Mouse (Mus musculus): Measurements from ENCODE around the gene Slc25a34. TPM values are rescaled to one million over a fixed set of nuclear protein-coding genes. Genes with fewer than 3 reads are reported as not detected.
A peak's percentile ranks its signal among the peaks of the same experiment; 100 is the strongest.

Slc25a34 gene
- polyA plus RNA-seq, 1 experiment from 2014 or later = not detected

GRCm38 (mm10) chr4:141602523-141603223 is 20.9 kb downstream of the Slc25a34 start:
- no peaks in the 10 kb centered on the region for H3K9me3 ChIP-seq (replicated peaks; ENCODE audit: control insufficient read depth, low read length)
- 91% methylated on average over 11 of the region's 11 CpGs for WGBS

GRCm38 (mm10) chr4:141601148-141601862 is 22.3 kb downstream of the Slc25a34 start:
- 0 out of 2 replicates have a peak, but pooled peaks cover 3% of the 10 kb centered on the region for H3K4me1 ChIP-seq (ENCODE audit: control insufficient read depth, insufficient read depth, low read length)
- no peak overlapping the region for H3K4me2 ChIP-seq (ENCODE audit: low read length)
- ATAC-seq (no peak), DNase-seq (ENCODE audit: low spot score) (no peak)
- WGBS = 66% methylated on average over 12 of the region's 12 CpGs
- no peak overlapping the region for H3K27ac ChIP-seq (ENCODE audit: low read depth, low read length)
- peaks cover 15% of the 10 kb centered on the region; the same call in 1 of the 2 replicates for H3K27me3 ChIP-seq (replicated peaks; ENCODE audit: control insufficient read depth, insufficient read depth, low read length)
- H3K9me3 ChIP-seq (replicated peaks; ENCODE audit: control insufficient read depth, low read length) = no peaks in the 10 kb centered on the region
- no peak overlapping the region for H3K4me3 ChIP-seq (ENCODE audit: low read depth, low read length)
- no peaks in the 10 kb centered on the region for H3K36me3 ChIP-seq (ENCODE audit: control insufficient read depth, insufficient read depth, low read length)
- H3K9ac ChIP-seq (ENCODE audit: low read length) = no peak overlapping the region

More at GRCm38 (mm10) chr4:141602523-141603223, 20.9 kb downstream of the Slc25a34 start:
- Histone ChIP-seq H3K27ac (ENCODE audit: low read depth, low read length) (no peak overlapping the region), H3K9ac (ENCODE audit: low read length) (no peak overlapping the region), H3K27me3 (replicated peaks; ENCODE audit: control insufficient read depth, insufficient read depth, low read length) (peaks cover 15% of the 10 kb centered on the region; the same call in 1 of the 2 replicates), H3K36me3 (ENCODE audit: control insufficient read depth, insufficient read depth, low read length) (no peaks in the 10 kb centered on the region), H3K4me3 (ENCODE audit: low read depth, low read length) (no peak overlapping the region), H3K4me1 (ENCODE audit: control insufficient read depth, insufficient read depth, low read length) (0 out of 2 replicates have a peak, but pooled peaks cover 3% of the 10 kb centered on the region), H3K4me2 (ENCODE audit: low read length) (no peak overlapping the region)
- DNase-seq (ENCODE audit: low spot score) (no peak), ATAC-seq (no peak)

- ATAC-seq (0 out of 2 replicates have a peak, but pooled peaks have one; percentile 27), DNase-seq (ENCODE audit: low spot score) (no peak)
- Histone ChIP-seq H3K27ac (ENCODE audit: low read depth, low read length) (no peak overlapping the region), H3K27me3 (replicated peaks; ENCODE audit: control insufficient read depth, insufficient read depth, low read length) (peaks cover 15% of the 10 kb centered on the region; the same call in 1 of the 2 replicates), H3K36me3 (ENCODE audit: control insufficient read depth, insufficient read depth, low read length) (no peaks in the 10 kb centered on the region), H3K4me3 (ENCODE audit: low read depth, low read length) (no peak overlapping the region), H3K4me1 (ENCODE audit: control insufficient read depth, insufficient read depth, low read length) (0 out of 2 replicates have a peak, but pooled peaks cover 3% of the 10 kb centered on the region), H3K4me2 (ENCODE audit: low read length) (peak overlapping the region; percentile 67), H3K9ac (ENCODE audit: low read length) (no peak overlapping the region), H3K9me3 (replicated peaks; ENCODE audit: control insufficient read depth, low read length) (no peaks in the 10 kb centered on the region)
- WGBS = 23% methylated on average over 6 of the region's 6 CpGs
These were observed 23.3 kb downstream of the Slc25a34 start for GRCm38 (mm10) chr4:141600364-141600763.

GRCm38 (mm10) chr4:141599251-141600141 is 24.1 kb downstream of the Slc25a34 start:
- H3K36me3 ChIP-seq (ENCODE audit: control insufficient read depth, insufficient read depth, low read length) = no peaks in the 10 kb centered on the region
- H3K27me3 ChIP-seq (replicated peaks; ENCODE audit: control insufficient read depth, insufficient read depth, low read length) = peaks cover 15% of the 10 kb centered on the region; the same call in 1 of the 2 replicates
- peak overlapping the region; percentile 39 for H3K4me3 ChIP-seq (ENCODE audit: low read depth, low read length)
- H3K9me3 ChIP-seq (replicated peaks; ENCODE audit: control insufficient read depth, low read length) = no peaks in the 10 kb centered on the region
- H3K9ac ChIP-seq (ENCODE audit: low read length) = peak overlapping the region; percentile 61
- under 1% methylated on average over 50 of the region's 57 CpGs for WGBS
- DNase-seq (ENCODE audit: low spot score) = no peak
- H3K27ac ChIP-seq (ENCODE audit: low read depth, low read length) = no peak overlapping the region
- H3K4me1 ChIP-seq (ENCODE audit: control insufficient read depth, insufficient read depth, low read length) = 0 out of 2 replicates have a peak, but pooled peaks cover 3% of the 10 kb centered on the region
- peak; percentile 31; the same call in 1 of the 2 replicates for ATAC-seq
- H3K4me2 ChIP-seq (ENCODE audit: low read length) = peak overlapping the region; percentile 67

GRCm38 (mm10) chr4:141598894-141599250 is 24.7 kb downstream of the Slc25a34 start:
- Histone ChIP-seq H3K9ac (ENCODE audit: low read length) (peak overlapping the region; percentile 61; the same call in 1 of the 2 replicates), H3K4me1 (ENCODE audit: control insufficient read depth, insufficient read depth, low read length) (0 out of 2 replicates have a peak, but pooled peaks cover 3% of the 10 kb centered on the region), H3K9me3 (replicated peaks; ENCODE audit: control insufficient read depth, low read length) (no peaks in the 10 kb centered on the region), H3K27ac (ENCODE audit: low read depth, low read length) (no peak overlapping the region), H3K4me3 (ENCODE audit: low read depth, low read length) (peak overlapping the region; percentile 39), H3K4me2 (ENCODE audit: low read length) (peak overlapping the region; percentile 67), H3K36me3 (ENCODE audit: control insufficient read depth, insufficient read depth, low read length) (no peaks in the 10 kb centered on the region), H3K27me3 (replicated peaks; ENCODE audit: control insufficient read depth, insufficient read depth, low read length) (peaks cover 15% of the 10 kb centered on the region; the same call in 1 of the 2 replicates)
- DNase-seq (ENCODE audit: low spot score) (no peak), ATAC-seq (no peak)
- under 1% methylated on average over 9 of the region's 9 CpGs for WGBS

GRCm38 (mm10) chr4:141598199-141598893 is 25.3 kb downstream of the Slc25a34 start:
- ATAC-seq (no peak), DNase-seq (ENCODE audit: low spot score) (no peak)
- H3K4me2 ChIP-seq (ENCODE audit: low read length) = peak overlapping the region; percentile 67
- peaks cover 15% of the 10 kb centered on the region; the same call in 1 of the 2 replicates for H3K27me3 ChIP-seq (replicated peaks; ENCODE audit: control insufficient read depth, insufficient read depth, low read length)
- 3% methylated on average over 19 of the region's 19 CpGs for WGBS
- peak overlapping the region; percentile 61; the same call in 1 of the 2 replicates for H3K9ac ChIP-seq (ENCODE audit: low read length)
- H3K4me3 ChIP-seq (ENCODE audit: low read depth, low read length) = peak overlapping the region; percentile 39
- H3K4me1 ChIP-seq (ENCODE audit: control insufficient read depth, insufficient read depth, low read length) = 0 out of 2 replicates have a peak, but pooled peaks cover 3% of the 10 kb centered on the region
- no peaks in the 10 kb centered on the region for H3K9me3 ChIP-seq (replicated peaks; ENCODE audit: control insufficient read depth, low read length)
- no peaks in the 10 kb centered on the region for H3K36me3 ChIP-seq (ENCODE audit: control insufficient read depth, insufficient read depth, low read length)
- no peak overlapping the region for H3K27ac ChIP-seq (ENCODE audit: low read depth, low read length)

- H3K4me2 ChIP-seq (ENCODE audit: low read length) = no peak overlapping the region
- no peak for ATAC-seq
These were observed 26.8 kb downstream of the Slc25a34 start for GRCm38 (mm10) chr4:141596700-141597328.

More at GRCm38 (mm10) chr4:141596700-141597328, 26.8 kb downstream of the Slc25a34 start:
- peaks cover 15% of the 10 kb centered on the region; the same call in 1 of the 2 replicates for H3K27me3 ChIP-seq (replicated peaks; ENCODE audit: control insufficient read depth, insufficient read depth, low read length)
- H3K4me1 ChIP-seq (ENCODE audit: control insufficient read depth, insufficient read depth, low read length) = 0 out of 2 replicates have a peak, but pooled peaks cover 3% of the 10 kb centered on the region
- H3K9me3 ChIP-seq (replicated peaks; ENCODE audit: control insufficient read depth, low read length) = no peaks in the 10 kb centered on the region
- no peaks in the 10 kb centered on the region for H3K36me3 ChIP-seq (ENCODE audit: control insufficient read depth, insufficient read depth, low read length)
- DNase-seq (ENCODE audit: low spot score) = no peak
- no peak overlapping the region for H3K9ac ChIP-seq (ENCODE audit: low read length)
- 80% methylated on average over 8 of the region's 8 CpGs for WGBS
- H3K4me3 ChIP-seq (ENCODE audit: low read depth, low read length) = no peak overlapping the region
- H3K27ac ChIP-seq (ENCODE audit: low read depth, low read length) = no peak overlapping the region
